Mouse (Mus musculus) liver, postnatal 0 days (tissue): ENCODE results near the gene Pgpep1l.

Experiments used
- CTCF ChIP-seq: sonication (generic); IDR thresholded peaks from 2 replicates; pipeline ENCODE4 v1.5.1; 2016; ENCODE audit warnings: antibody characterized with exemption, low read depth
- EP300 ChIP-seq: IDR thresholded peaks from 2 replicates; pipeline ENCODE4 v1.6.1; 2016; ENCODE audit warnings: antibody characterized with exemption, low read depth, mild to moderate bottlenecking

DNA sequence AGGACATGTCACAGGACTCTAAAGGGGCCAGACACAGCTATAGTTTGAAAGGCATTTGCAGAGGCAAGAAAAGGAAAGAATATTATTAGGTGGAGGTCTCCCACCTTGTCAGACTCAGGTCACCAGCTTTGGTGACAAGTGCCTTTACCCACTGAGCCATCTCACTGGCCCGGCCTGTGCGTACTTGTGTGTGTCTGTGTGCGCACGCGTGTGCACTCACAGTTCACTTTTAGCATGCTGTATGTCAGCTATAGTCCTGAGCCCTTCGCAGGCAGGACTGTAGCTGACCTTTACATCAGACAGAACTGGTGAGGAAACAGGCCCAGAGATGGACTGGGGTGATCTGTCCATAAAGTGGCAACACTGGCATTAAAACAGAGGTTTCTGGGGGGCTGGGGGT, 14.4 kb upstream of the Pgpep1l start:
- TF ChIP-seq CTCF, result no peak
- TF ChIP-seq EP300, result no peak
